Mouse (Mus musculus): ENCODE results near the gene Spint4. TPM values are rescaled to one million over a fixed set of nuclear protein-coding genes. Genes with fewer than 3 reads are reported as not detected.

The Spint4 gene
- polyA plus RNA-seq, 1 experiment from 2014 or later: not detected

DNA sequence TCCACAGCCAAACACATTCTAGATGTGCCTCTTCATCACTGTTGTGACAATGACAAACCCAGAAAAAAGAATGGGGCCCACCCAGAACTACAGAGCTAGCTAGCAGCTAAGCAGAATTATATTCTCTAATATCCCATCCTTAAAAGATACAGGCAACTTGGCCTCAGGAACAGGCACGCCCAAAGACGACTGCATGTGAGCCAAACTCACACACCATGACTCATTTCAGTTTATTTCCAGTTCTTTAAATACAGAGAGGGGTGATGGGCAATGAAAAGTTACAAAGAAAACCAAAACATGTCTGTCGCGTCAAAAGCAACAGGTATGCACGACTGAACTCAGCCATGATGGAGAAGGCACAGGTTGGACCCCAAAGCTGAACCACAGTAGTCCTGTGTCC, 37.1 kb downstream of the Spint4 start:
- Histone ChIP-seq H3K36me3 (no peaks in the 10 kb centered on the region), H3K27ac (no peak overlapping the region), H3K9ac (no peak overlapping the region), H3K4me1 (no peaks in the 10 kb centered on the region), H3K4me2 (replicated peaks) (no peak overlapping the region), H3K4me3 (no peak overlapping the region), H3K27me3 (no peaks in the 10 kb centered on the region), H3K9me3 (no peaks in the 10 kb centered on the region)
- ATAC-seq (ENCODE audit: insufficient number of reproducible peaks, insufficient read depth, low FRiP score, low TSS enrichment): no peak
- whole genome bisulfite sequencing: 83% methylated on average over 5 of the region's 5 CpGs

DNA sequence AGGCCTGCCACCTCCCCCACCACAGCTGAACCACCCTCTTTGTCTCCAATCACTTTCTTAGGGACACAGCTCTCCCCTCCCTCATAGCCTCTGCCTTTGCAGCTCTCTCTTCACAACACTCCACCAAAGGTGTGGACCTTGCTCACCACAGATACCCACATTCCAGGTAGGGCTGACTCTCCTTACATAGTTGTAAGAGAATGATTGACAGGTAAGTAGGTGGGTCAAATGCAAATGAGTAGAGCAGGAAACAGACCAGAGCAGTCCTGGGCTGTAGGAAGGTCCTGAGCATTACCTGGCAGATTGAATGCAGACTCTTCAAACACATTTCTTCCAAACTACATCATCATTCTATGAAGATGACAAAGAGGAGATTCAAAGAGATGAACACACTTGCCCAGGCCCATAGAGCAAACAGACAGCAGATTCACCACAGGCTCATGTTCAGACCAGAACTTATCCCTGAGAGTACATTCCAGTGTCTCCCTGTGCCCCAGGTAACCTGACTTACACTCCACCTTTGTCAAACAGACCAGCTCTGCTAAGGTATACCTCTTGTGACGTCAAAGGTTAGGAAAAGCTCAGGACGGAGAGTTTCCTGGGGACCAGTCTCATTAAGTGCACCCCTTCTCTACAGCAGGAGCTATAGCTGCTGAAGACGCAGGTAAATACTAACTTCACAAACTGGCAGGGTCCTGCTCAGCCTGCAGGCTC, 39.2 kb downstream of the Spint4 start:
- Histone ChIP-seq H3K4me3 (no peak overlapping the region), H3K27ac (no peak overlapping the region), H3K27me3 (no peaks in the 10 kb centered on the region), H3K4me2 (replicated peaks) (no peak overlapping the region), H3K9me3 (no peaks in the 10 kb centered on the region), H3K4me1 (no peaks in the 10 kb centered on the region), H3K36me3 (no peaks in the 10 kb centered on the region), H3K9ac (no peak overlapping the region)
- no peak for ATAC-seq (ENCODE audit: insufficient number of reproducible peaks, insufficient read depth, low FRiP score, low TSS enrichment)
- 73% methylated on average over 3 of the region's 3 CpGs for WGBS

DNA sequence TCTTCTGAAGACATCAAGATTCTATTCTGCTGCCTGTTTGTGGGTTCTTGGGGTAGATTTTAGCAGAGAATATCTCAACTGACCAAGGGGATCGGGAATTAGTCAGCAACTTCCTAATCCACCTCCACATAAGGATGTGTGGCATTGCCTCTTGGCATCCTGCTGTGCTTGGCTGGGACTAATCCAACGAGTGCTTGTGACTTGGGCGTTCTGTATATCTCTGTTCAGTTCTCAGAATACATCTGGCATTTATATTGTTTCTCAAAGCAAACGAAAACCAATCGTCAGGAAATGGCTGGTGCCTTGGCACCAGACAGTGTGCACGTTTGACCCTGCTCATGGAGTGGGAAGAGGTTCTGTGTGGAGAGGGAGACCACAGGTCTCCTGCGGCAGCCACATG, 41.6 kb downstream of the Spint4 start:
- no peaks in the 10 kb centered on the region for H3K27me3 ChIP-seq
- no peak overlapping the region for H3K9ac ChIP-seq
- no peak for ATAC-seq (ENCODE audit: insufficient number of reproducible peaks, insufficient read depth, low FRiP score, low TSS enrichment)
- no peaks in the 10 kb centered on the region for H3K36me3 ChIP-seq
- no peak overlapping the region for H3K4me2 ChIP-seq (replicated peaks)
- H3K4me3 ChIP-seq: no peak overlapping the region
- H3K4me1 ChIP-seq: peaks cover under 1% of the 10 kb centered on the region; the same call in 1 of the 2 replicates
- H3K9me3 ChIP-seq: no peaks in the 10 kb centered on the region
- H3K27ac ChIP-seq: no peak overlapping the region
- WGBS: 47% methylated on average over 7 of the region's 7 CpGs

DNA sequence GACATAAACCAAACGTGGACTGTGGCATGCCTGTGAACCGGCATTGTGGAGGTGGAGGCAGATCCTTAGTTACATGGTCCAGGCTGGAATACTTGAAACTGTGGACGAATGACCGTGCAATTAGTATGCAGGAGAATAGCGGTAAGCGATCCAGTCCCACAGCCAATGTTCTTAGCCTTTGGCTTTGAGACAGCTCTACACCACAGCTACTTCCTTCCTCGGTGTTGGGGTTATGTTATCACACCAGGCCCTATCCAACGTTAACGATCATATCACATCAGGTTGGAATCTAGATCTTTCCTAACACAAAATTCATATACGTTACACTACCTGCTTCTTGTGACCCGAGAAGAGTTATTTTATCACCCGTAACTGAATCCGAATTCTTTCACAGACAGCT, 46.7 kb downstream of the Spint4 start:
- 72% methylated on average over 13 of the region's 13 CpGs for WGBS
- H3K9me3 ChIP-seq: no peaks in the 10 kb centered on the region
- no peak for ATAC-seq (ENCODE audit: insufficient number of reproducible peaks, insufficient read depth, low FRiP score, low TSS enrichment)

DNA sequence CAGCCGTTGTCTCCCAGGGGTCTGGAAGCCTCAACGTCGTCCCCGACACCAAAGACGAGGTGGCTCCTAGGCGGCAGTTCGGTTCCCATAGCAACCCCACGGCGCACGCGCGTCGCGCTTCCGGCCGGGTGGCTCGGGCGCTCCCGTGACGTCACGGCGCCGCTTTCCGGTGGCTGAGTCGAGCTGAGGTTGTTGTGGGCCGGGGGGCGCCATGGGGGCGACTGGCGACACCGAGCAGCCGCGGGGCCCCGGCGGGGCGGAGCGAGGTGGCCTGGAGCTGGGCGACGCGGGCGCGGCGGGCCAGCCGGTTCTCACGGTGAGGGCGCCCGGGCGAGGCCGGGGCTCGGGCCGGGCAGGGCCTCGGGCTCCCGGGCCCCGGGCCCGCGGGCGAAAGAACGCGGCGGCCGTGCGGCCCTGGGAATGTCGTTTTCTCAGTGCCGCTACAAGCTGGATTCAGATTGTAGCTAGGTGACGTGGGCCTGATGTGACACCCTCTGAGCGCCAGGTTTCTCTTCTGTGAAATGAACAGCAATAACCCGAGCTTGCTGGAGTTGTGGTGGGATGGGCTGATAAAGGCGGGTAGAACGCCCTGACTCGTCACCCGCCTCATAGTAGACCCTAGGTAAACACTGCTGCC, 47.7 kb downstream of the Spint4 start, which contains the start of the genes Wfdc3 and Dnttip1:
TSS of gene Wfdc3 (minus strand) at position 89 of the 637 bp plus-strand sequence.
TSS of gene Dnttip1 (plus strand) at position 141 of the 637 bp plus-strand sequence.
- Histone ChIP-seq H3K4me1 (peaks cover 12% of the 10 kb centered on the region), H3K27ac (peak within 1 kb of the TSS; percentile 52; the same call in 1 of the 2 replicates)

More for the DNA sequence above, 46.7 kb downstream of the Spint4 start:
- H3K4me1 ChIP-seq: peaks cover 12% of the 10 kb centered on the region
- H3K4me2 ChIP-seq (replicated peaks): peak overlapping the region; percentile 75
- H3K27ac ChIP-seq: no peak overlapping the region
- H3K27me3 ChIP-seq: no peaks in the 10 kb centered on the region
- H3K36me3 ChIP-seq: peaks cover 16% of the 10 kb centered on the region; the same call in 1 of the 2 replicates
- peak overlapping the region; percentile 77 for H3K4me3 ChIP-seq
- H3K9ac ChIP-seq: peak overlapping the region; percentile 83

DNA sequence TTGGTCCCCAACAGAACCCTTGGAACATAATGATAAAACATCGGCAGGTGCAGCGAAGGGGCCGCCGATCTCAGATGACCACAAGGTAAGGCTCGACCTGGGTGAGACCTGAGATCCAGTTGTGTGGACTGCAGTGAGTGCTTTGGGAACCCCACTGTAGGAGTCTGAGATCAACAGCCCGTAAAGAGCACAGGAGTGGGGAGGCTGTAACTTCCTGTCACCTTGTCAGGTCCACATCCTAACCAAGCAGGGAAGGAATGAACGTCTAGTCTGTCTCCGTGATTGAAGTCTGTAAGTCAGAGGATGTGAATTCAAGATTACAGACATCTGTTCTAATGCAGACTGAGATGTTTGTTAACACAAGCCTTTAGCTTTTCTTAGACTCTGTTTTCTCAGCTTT, 48.4 kb downstream of the Spint4 start:
- no peaks in the 10 kb centered on the region for H3K9me3 ChIP-seq
- peaks cover 29% of the 10 kb centered on the region for H3K36me3 ChIP-seq
- no peak overlapping the region for H3K27ac ChIP-seq
- peak overlapping the region; percentile 77 for H3K4me3 ChIP-seq
- WGBS: 51% methylated on average over 8 of the region's 8 CpGs
- peaks cover 12% of the 10 kb centered on the region for H3K4me1 ChIP-seq
- peak overlapping the region; percentile 75 for H3K4me2 ChIP-seq (replicated peaks)
- H3K9ac ChIP-seq: peak overlapping the region; percentile 83
- ATAC-seq (ENCODE audit: insufficient number of reproducible peaks, insufficient read depth, low FRiP score, low TSS enrichment): no peak
- H3K27me3 ChIP-seq: no peaks in the 10 kb centered on the region

More for the DNA sequence above, 47.7 kb downstream of the Spint4 start, which contains the start of the genes Wfdc3 and Dnttip1:
- Histone ChIP-seq H3K4me3 (peak within 1 kb of the TSS; percentile 77), H3K4me2 (replicated peaks) (peak within 1 kb of the TSS; percentile 75), H3K9ac (peak within 1 kb of the TSS; percentile 83), H3K27me3 (no peaks in the 10 kb centered on the region), H3K9me3 (no peaks in the 10 kb centered on the region), H3K36me3 (peaks cover 22% of the 10 kb centered on the region)
- under 1% methylated on average over 66 of the region's 70 CpGs for WGBS
- ATAC-seq (ENCODE audit: insufficient number of reproducible peaks, insufficient read depth, low FRiP score, low TSS enrichment): peak; percentile 87

DNA sequence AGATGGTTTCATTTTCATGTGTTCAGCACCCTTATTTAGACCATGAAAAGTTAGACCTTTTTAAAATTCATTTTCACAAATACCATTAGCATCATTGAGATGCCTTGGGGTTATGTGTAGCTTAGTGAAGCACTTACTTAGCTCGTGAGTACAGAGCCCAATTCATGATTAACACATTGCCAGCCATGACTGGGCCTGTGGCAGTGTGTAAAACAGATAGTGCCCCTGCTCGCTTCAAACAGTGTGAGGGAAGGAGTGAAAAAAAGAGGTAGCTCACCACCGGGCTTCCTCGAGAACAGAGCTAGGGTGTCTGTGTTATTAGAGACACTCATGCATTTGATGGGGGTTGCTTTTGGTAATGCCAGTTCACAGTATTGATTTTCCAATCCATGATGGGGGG, 49.9 kb downstream of the Spint4 start:
- no peak overlapping the region for H3K9ac ChIP-seq
- H3K36me3 ChIP-seq: peaks cover 41% of the 10 kb centered on the region
- 88% methylated on average over 4 of the region's 4 CpGs for WGBS
- H3K4me2 ChIP-seq (replicated peaks): no peak overlapping the region
- no peaks in the 10 kb centered on the region for H3K9me3 ChIP-seq
- peaks cover 12% of the 10 kb centered on the region for H3K4me1 ChIP-seq
- H3K27ac ChIP-seq: no peak overlapping the region
- no peak overlapping the region for H3K4me3 ChIP-seq
- no peak for ATAC-seq (ENCODE audit: insufficient number of reproducible peaks, insufficient read depth, low FRiP score, low TSS enrichment)
- H3K27me3 ChIP-seq: no peaks in the 10 kb centered on the region

DNA sequence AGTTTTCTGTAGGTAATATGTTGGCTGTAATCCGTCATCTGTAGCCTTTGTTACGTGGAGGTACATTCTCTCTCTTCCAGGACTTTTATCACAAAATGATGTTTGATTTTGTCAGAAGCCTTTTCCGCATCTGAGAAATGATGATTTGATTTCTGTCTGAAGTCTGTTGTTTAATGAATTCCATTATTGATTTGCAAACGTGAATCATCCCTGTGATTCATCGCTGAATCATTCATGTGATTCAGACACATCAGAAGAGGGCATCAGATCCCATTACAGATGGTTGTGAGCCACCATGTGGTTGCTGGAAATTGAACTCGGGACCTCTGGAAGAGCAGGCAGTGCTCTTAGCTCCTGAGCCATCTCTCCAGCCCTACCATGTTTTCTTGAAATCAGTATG, 50.7 kb downstream of the Spint4 start:
- H3K27me3 ChIP-seq: no peaks in the 10 kb centered on the region
- H3K4me2 ChIP-seq (replicated peaks): no peak overlapping the region
- peaks cover 47% of the 10 kb centered on the region for H3K36me3 ChIP-seq
- no peak overlapping the region for H3K9ac ChIP-seq
- H3K4me1 ChIP-seq: peaks cover 12% of the 10 kb centered on the region
- 91% methylated on average over 6 of the region's 6 CpGs for WGBS
- no peak overlapping the region for H3K4me3 ChIP-seq
- H3K9me3 ChIP-seq: no peaks in the 10 kb centered on the region
- no peak for ATAC-seq (ENCODE audit: insufficient number of reproducible peaks, insufficient read depth, low FRiP score, low TSS enrichment)
- no peak overlapping the region for H3K27ac ChIP-seq

Other genes starting within 250 kb of the Spint4 start
- 65.4 and 66.8 TPM in 2 replicates for gene Sys1, start 241.5 kb upstream of the Spint4 start, polyA plus RNA-seq (2016; fragmentation: Nextera tagmentation; extraction: Ambion mirVana)
- 6.1 and 6.5 TPM in 2 replicates for gene Gm20458, start 237.5 kb upstream of the Spint4 start, polyA plus RNA-seq (2016; fragmentation: Nextera tagmentation; extraction: Ambion mirVana)
- not detected in 2 replicates for gene Trp53tg5, start 224.8 kb upstream of the Spint4 start, polyA plus RNA-seq (2016; fragmentation: Nextera tagmentation; extraction: Ambion mirVana)
- gene Dbndd2, start 212.4 kb upstream of the Spint4 start, polyA plus RNA-seq (2016; fragmentation: Nextera tagmentation; extraction: Ambion mirVana): 1.7 and 2.2 TPM in 2 replicates
- 36.7 and 37.7 TPM in 2 replicates for gene Pigt, start 201.0 kb upstream of the Spint4 start, polyA plus RNA-seq (2016; fragmentation: Nextera tagmentation; extraction: Ambion mirVana)
- gene Wfdc2, start 136.1 kb upstream of the Spint4 start, polyA plus RNA-seq (2016; fragmentation: Nextera tagmentation; extraction: Ambion mirVana): 49.9 and 59.6 TPM in 2 replicates
- not detected in 2 replicates for gene Spint3, start 125.0 kb upstream of the Spint4 start, polyA plus RNA-seq (2016; fragmentation: Nextera tagmentation; extraction: Ambion mirVana)
- gene Wfdc6a, start 113.1 kb upstream of the Spint4 start, polyA plus RNA-seq (2016; fragmentation: Nextera tagmentation; extraction: Ambion mirVana): not detected in 2 replicates
- gene Eppin, start 104.9 kb upstream of the Spint4 start, polyA plus RNA-seq (2016; fragmentation: Nextera tagmentation; extraction: Ambion mirVana): not detected in 2 replicates
- gene Wfdc6b, start 85.0 kb upstream of the Spint4 start, polyA plus RNA-seq (2016; fragmentation: Nextera tagmentation; extraction: Ambion mirVana): not detected in 2 replicates
- not detected in 2 replicates for gene Wfdc8, start 84.9 kb upstream of the Spint4 start, polyA plus RNA-seq (2016; fragmentation: Nextera tagmentation; extraction: Ambion mirVana)
- not detected in 2 replicates for gene Wfdc16, start 59.7 kb upstream of the Spint4 start, polyA plus RNA-seq (2016; fragmentation: Nextera tagmentation; extraction: Ambion mirVana)
- gene Wfdc10, start 42.5 kb upstream of the Spint4 start, polyA plus RNA-seq (2016; fragmentation: Nextera tagmentation; extraction: Ambion mirVana): not detected in 2 replicates
- gene Wfdc9, start 41.9 kb upstream of the Spint4 start, polyA plus RNA-seq (2016; fragmentation: Nextera tagmentation; extraction: Ambion mirVana): not detected in 2 replicates
- gene Wfdc11, start 24.4 kb upstream of the Spint4 start, polyA plus RNA-seq (2016; fragmentation: Nextera tagmentation; extraction: Ambion mirVana): not detected in 2 replicates
- 0.45 TPM in 1 of 2 replicates, not detected in the other for gene Wfdc13, start 13.4 kb upstream of the Spint4 start, polyA plus RNA-seq (2016; fragmentation: Nextera tagmentation; extraction: Ambion mirVana)
- not detected in 2 replicates for gene Spint5, start 16.8 kb downstream of the Spint4 start, polyA plus RNA-seq (2016; fragmentation: Nextera tagmentation; extraction: Ambion mirVana)
- 0.72 and 1.3 TPM in 2 replicates for gene Wfdc3, start 47.4 kb downstream of the Spint4 start, polyA plus RNA-seq (2016; fragmentation: Nextera tagmentation; extraction: Ambion mirVana)
- gene Dnttip1, start 47.5 kb downstream of the Spint4 start, polyA plus RNA-seq (2016; fragmentation: Nextera tagmentation; extraction: Ambion mirVana): 92.5 and 97.1 TPM in 2 replicates
- 472 and 488 TPM in 2 replicates for gene Ube2c, start 71.4 kb downstream of the Spint4 start, polyA plus RNA-seq (2016; fragmentation: Nextera tagmentation; extraction: Ambion mirVana)
- gene Tnnc2, start 81.5 kb downstream of the Spint4 start, polyA plus RNA-seq (2016; fragmentation: Nextera tagmentation; extraction: Ambion mirVana): 31.7 and 40.6 TPM in 2 replicates
- 18.3 and 19.6 TPM in 2 replicates for gene Snx21, start 87.3 kb downstream of the Spint4 start, polyA plus RNA-seq (2016; fragmentation: Nextera tagmentation; extraction: Ambion mirVana)
- gene Acot8, start 106.4 kb downstream of the Spint4 start, polyA plus RNA-seq (2016; fragmentation: Nextera tagmentation; extraction: Ambion mirVana): 16.8 and 16.9 TPM in 2 replicates
- gene Zswim3, start 106.6 kb downstream of the Spint4 start, polyA plus RNA-seq (2016; fragmentation: Nextera tagmentation; extraction: Ambion mirVana): 9.0 and 9.5 TPM in 2 replicates
- gene Zswim1, start 124.2 kb downstream of the Spint4 start, polyA plus RNA-seq (2016; fragmentation: Nextera tagmentation; extraction: Ambion mirVana): 17.9 and 20.8 TPM in 2 replicates
- 0.22 TPM in 1 of 2 replicates, not detected in the other for gene Spata25, start 130.0 kb downstream of the Spint4 start, polyA plus RNA-seq (2016; fragmentation: Nextera tagmentation; extraction: Ambion mirVana)
- 120 and 124 TPM in 2 replicates for gene Ctsa, start 134.4 kb downstream of the Spint4 start, polyA plus RNA-seq (2016; fragmentation: Nextera tagmentation; extraction: Ambion mirVana)
- gene Neurl2, start 135.0 kb downstream of the Spint4 start, polyA plus RNA-seq (2016; fragmentation: Nextera tagmentation; extraction: Ambion mirVana): 6.7 and 7.4 TPM in 2 replicates
- 57.8 and 59.4 TPM in 2 replicates for gene Pltp, start 159.2 kb downstream of the Spint4 start, polyA plus RNA-seq (2016; fragmentation: Nextera tagmentation; extraction: Ambion mirVana)
- gene Pcif1, start 180.8 kb downstream of the Spint4 start, polyA plus RNA-seq (2016; fragmentation: Nextera tagmentation; extraction: Ambion mirVana): 83.0 and 89.9 TPM in 2 replicates
- gene Zfp335, start 213.3 kb downstream of the Spint4 start, polyA plus RNA-seq (2016; fragmentation: Nextera tagmentation; extraction: Ambion mirVana): 16.9 and 17.4 TPM in 2 replicates
- 4.5 and 4.6 TPM in 2 replicates for gene Mmp9, start 242.3 kb downstream of the Spint4 start, polyA plus RNA-seq (2016; fragmentation: Nextera tagmentation; extraction: Ambion mirVana)